Mouse (Mus musculus): ENCODE data around the gene Apc2. TPM values are rescaled to one million over a fixed set of nuclear protein-coding genes. Genes with fewer than 3 reads are reported as not detected.

Gene Apc2
- total and polyA plus RNA-seq, 3 experiments = 0.07 to 0.13 TPM; not detected in 1

GRCm38 (mm10) chr10:80261585-80261968, 34.2 kb upstream of the Apc2 start:
- in situ Hi-C loops (cut with MboI; ENCODE audit: low pct_ligation_motif_present, low pct_unique_long_range_greater_than_20kb, low sequenced_read_pairs) = no loop called here

GRCm38 (mm10) chr10:80262169-80262568, 33.6 kb upstream of the Apc2 start:
- Histone ChIP-seq H3K9me3 (replicated peaks; ENCODE audit: low read length) (no peaks in the 10 kb centered on the region), H3K4me2 (ENCODE audit: insufficient read depth, low read depth, poor library complexity, severe bottlenecking) (peak overlapping the region; percentile 48), H3K4me3 (replicated peaks in 1 of 3; ENCODE audit: low read depth in 2 of 3, low read length in 2 of 3, poor library complexity in 1 of 3) (peak overlapping the region; percentile 40 to 73 (median 68)), H3K4me1 (ENCODE audit: control insufficient read depth in 1 of 2, insufficient read depth in 2 of 2) (peaks cover 7 to 36% of the 10 kb centered on the region in 2 experiments), H3K36me3 (replicated peaks in 1 of 2; ENCODE audit: control insufficient read depth in 1 of 2, insufficient read depth in 1 of 2, low read length in 1 of 2) (peaks cover 19 to 30% of the 10 kb centered on the region in 2 experiments), H3K79me2 (replicated peaks; ENCODE audit: control insufficient read depth, extremely low read depth, insufficient read depth, poor library complexity, severe bottlenecking) (peaks cover 23% of the 10 kb centered on the region), H3K9ac (ENCODE audit: insufficient read depth, low read depth) (peak overlapping the region; percentile 45; the same call in 1 of the 2 replicates), H3K27me3 (replicated peaks) (no peaks in the 10 kb centered on the region), H3K27ac (ENCODE audit: insufficient read depth, low read depth) (no peak overlapping the region)
- in situ Hi-C loops (cut with MboI; ENCODE audit: low pct_ligation_motif_present, low pct_unique_long_range_greater_than_20kb, low sequenced_read_pairs) (no loop called here), dilution Hi-C loops (cut with MboI; ENCODE audit: extremely low pct_ligation_motif_present, extremely low pct_unique_long_range_greater_than_20kb, low sequenced_read_pairs) (no loop called here)
- TF ChIP-seq ZNF384 (IDR thresholded peaks at IDR 0.05; ENCODE audit: low read depth, low read length) = 0 out of 2 replicates have a peak, but pooled peaks have one; percentile 1
- no peak for TF ChIP-seq USF2 (conservative IDR thresholded peaks at IDR 0.05; ENCODE audit: low read depth, low read length)
- DNase-seq (ENCODE audit: extremely low read depth) = no peak

More at GRCm38 (mm10) chr10:80261585-80261968, 34.2 kb upstream of the Apc2 start:
- Histone ChIP-seq H3K4me3 (replicated peaks in 1 of 3; ENCODE audit: low read depth in 2 of 3, low read length in 2 of 3, poor library complexity in 1 of 3) (peak overlapping the region; percentile 60 to 73 (median 68)), H3K9me3 (replicated peaks; ENCODE audit: low read length) (no peaks in the 10 kb centered on the region), H3K4me1 (ENCODE audit: control insufficient read depth in 1 of 2, insufficient read depth in 2 of 2) (peaks cover 7 to 31% of the 10 kb centered on the region in 2 experiments), H3K79me2 (replicated peaks; ENCODE audit: control insufficient read depth, extremely low read depth, insufficient read depth, poor library complexity, severe bottlenecking) (peaks cover 17% of the 10 kb centered on the region), H3K27me3 (replicated peaks) (no peaks in the 10 kb centered on the region), H3K36me3 (replicated peaks in 1 of 2; ENCODE audit: control insufficient read depth in 1 of 2, insufficient read depth in 1 of 2, low read length in 1 of 2) (peaks cover 25 to 32% of the 10 kb centered on the region in 2 experiments), H3K9ac (ENCODE audit: insufficient read depth, low read depth) (peak overlapping the region; percentile 80), H3K4me2 (ENCODE audit: insufficient read depth, low read depth, poor library complexity, severe bottlenecking) (peak overlapping the region; percentile 48), H3K27ac (ENCODE audit: insufficient read depth, low read depth) (peak overlapping the region; percentile 67)
- TF ChIP-seq ETS1 (conservative IDR thresholded peaks at IDR 0.05; ENCODE audit: low read depth, low read length) (no peak), CTCF (conservative IDR thresholded peaks at IDR 0.05 in 1 of 2, IDR thresholded peaks at IDR 0.05 in 1 of 2; ENCODE audit: low read depth in 2 of 2, low read length in 2 of 2) (no peak), RCOR1 (conservative IDR thresholded peaks at IDR 0.05; ENCODE audit: low read depth, low read length) (no peak), KAT2A (IDR thresholded peaks at IDR 0.05; ENCODE audit: insufficient replicate concordance, low read length) (no peak), MYC (IDR thresholded peaks at IDR 0.05; ENCODE audit: low read depth, low read length) (peak; percentile 91), TCF12 (IDR thresholded peaks at IDR 0.05; ENCODE audit: low read depth, low read length) (peak; percentile 75; the same call in 1 of the 2 replicates), PAX5 (IDR thresholded peaks at IDR 0.05; ENCODE audit: low read length) (no peak), EP300 (IDR thresholded peaks at IDR 0.05; ENCODE audit: low read length) (no peak), MXI1 (IDR thresholded peaks at IDR 0.05; ENCODE audit: low read depth, low read length) (peak; percentile 78; the same call in 1 of the 2 replicates), SMC3 (IDR thresholded peaks at IDR 0.05; ENCODE audit: low read depth, low read length) (no peak), USF1 (IDR thresholded peaks at IDR 0.05; ENCODE audit: low read depth, low read length) (no peak), MAFK (IDR thresholded peaks at IDR 0.05; ENCODE audit: insufficient replicate concordance, low read length) (no peak), TBP (conservative IDR thresholded peaks at IDR 0.05; ENCODE audit: low read depth, low read length) (peak; percentile 65; the same call in 1 of the 2 replicates), MAX (IDR thresholded peaks at IDR 0.05; ENCODE audit: low read length) (peak; percentile 78), ELF1 (IDR thresholded peaks at IDR 0.05; ENCODE audit: low read depth, low read length) (peak; percentile 85), IRF4 (IDR thresholded peaks at IDR 0.05; ENCODE audit: low read depth, low read length) (no peak; the same call in 1 of the 2 replicates), BHLHE40 (IDR thresholded peaks at IDR 0.05; ENCODE audit: low read depth, low read length) (peak; percentile 93), POLR2A (IDR thresholded peaks at IDR 0.05; ENCODE audit: low read depth, low read length) (peak; percentile 85), NELFE (IDR thresholded peaks at IDR 0.05; ENCODE audit: low read depth, low read length) (peak; percentile 76), E2F4 (IDR thresholded peaks at IDR 0.05; ENCODE audit: insufficient replicate concordance, low read depth, low read length) (0 out of 2 replicates have a peak, but pooled peaks have one; percentile 34), ZMIZ1 (IDR thresholded peaks at IDR 0.05; ENCODE audit: low read depth, low read length) (peak; percentile 59; the same call in 1 of the 2 replicates)
- peak; percentile 99 for DNase-seq (ENCODE audit: extremely low read depth)
- dilution Hi-C loops (cut with MboI; ENCODE audit: extremely low pct_ligation_motif_present, extremely low pct_unique_long_range_greater_than_20kb, low sequenced_read_pairs) = no loop called here
